Mouse (Mus musculus) forelimb bud, embryonic 11.5 days (tissue): ENCODE data around the gene Gm20817.
"Not testable (repeated sequence)": the region's sequence is repeated elsewhere in the genome, so short reads cannot be mapped to it uniquely, and the experiment has no call there.

Experiments
- DNase-seq: peaks from one replicate; pipeline ENCODE4 v3.0.0-alpha.2; 2012; ENCODE audit warnings: low read depth, low spot score

Gene Gm20817

GRCm38 (mm10) chrY:68832628-68833027 is at the start of gene Gm20817:
Gene Gm20817, minus strand, starts transcription at chrY:68832728.
- not testable (repeated sequence) for DNase-seq
